Mouse (Mus musculus): Measurements from ENCODE around the gene Nubp1. TPM values are rescaled to one million over a fixed set of nuclear protein-coding genes. Genes with fewer than 3 reads are reported as not detected.

Gene Nubp1
- 37.9 and 41.6 TPM in 2 replicates for polyA plus RNA-seq (2016; fragmentation: Nextera tagmentation; extraction: Ambion mirVana)

DNA sequence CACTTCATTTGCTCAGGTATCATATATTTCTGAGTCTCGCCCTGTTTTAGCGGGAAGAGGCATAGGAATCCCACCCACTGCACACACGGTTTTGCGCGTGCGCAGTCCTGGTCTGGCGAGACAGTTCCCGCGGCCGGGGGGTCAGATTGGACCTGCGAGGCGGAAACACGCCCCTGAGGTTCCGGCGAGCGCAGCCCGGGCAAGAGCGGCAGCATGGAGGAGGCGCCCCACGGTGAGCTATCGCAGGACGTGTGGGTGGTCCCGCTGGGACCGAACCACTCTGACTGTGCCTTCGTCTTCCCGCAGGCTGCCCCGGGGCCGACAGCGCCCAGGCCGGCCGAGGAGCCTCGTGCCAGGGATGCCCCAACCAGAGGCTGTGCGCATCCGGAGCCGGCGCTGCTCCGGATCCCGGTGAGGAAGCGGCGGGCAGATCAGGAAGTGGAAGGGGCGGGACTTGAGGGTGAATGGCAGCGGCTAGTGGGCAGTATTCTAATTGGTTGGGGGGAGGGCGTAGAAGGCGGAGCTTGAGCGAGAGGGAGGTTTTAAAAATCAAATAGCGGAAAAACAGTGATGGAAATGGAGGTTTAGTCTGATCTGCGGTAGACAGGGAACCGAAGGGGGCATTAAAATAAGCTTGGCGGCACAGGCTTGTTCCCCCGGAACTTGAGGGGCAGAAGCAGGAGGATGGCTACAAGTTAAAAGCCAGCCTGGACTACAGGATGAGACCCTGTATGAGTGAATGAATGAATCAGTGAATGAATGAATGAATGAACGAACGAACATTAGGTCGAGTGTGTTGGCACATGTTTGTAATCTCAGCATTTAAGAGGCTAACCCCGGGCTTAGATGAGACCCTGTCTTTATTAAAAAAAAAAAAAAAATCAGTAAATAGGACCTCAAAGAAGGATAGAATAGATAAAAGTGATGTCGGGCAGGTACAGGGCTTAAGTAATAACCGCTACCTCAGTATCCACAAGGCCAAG is at the start of gene Nubp1:
Gene Nubp1 (plus strand): TSS at position 185 of the 983 bp plus-strand sequence.
- peaks cover 37% of the 10 kb centered on the region for H3K36me3 ChIP-seq
- H3K4me2 ChIP-seq = peak within 1 kb of the TSS; percentile 83
- peak within 1 kb of the TSS; percentile 78 for H3K27ac ChIP-seq (ENCODE audit: poor library complexity, severe bottlenecking)
- H3K9ac ChIP-seq = peak within 1 kb of the TSS; percentile 78
- WGBS = 2% methylated on average over 56 of the region's 56 CpGs
- peak within 1 kb of the TSS; percentile 69 for H3K4me3 ChIP-seq
- peaks cover 4% of the 10 kb centered on the region; the same call in 1 of the 2 replicates for H3K9me3 ChIP-seq (replicated peaks)
- H3K4me1 ChIP-seq (replicated peaks) = peaks cover 7% of the 10 kb centered on the region
- H3K27me3 ChIP-seq (replicated peaks) = 0 out of 2 replicates have a peak, but pooled peaks cover 6% of the 10 kb centered on the region
- peak; percentile 95 for ATAC-seq (ENCODE audit: insufficient number of reproducible peaks, low FRiP score)

DNA sequence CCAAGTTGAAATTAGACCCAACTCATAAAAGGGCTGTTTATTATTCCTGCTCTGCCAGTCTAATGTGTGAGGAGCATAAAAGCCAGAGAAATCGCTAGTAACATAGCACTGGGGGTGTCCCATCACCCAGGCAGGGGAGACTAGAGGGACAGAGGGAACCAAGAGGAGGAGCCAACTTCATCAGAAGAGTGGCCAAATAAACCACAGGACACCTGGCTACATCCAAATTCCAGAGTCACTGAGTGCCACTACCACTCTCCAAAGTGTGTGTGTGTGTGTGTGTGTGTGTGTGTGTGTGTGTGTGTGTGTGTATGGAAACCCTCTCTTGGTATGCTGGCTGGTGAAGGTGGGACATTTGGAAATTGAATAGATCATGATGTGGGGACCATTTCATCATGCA is 48.7 kb upstream of the Nubp1 start:
- no peak overlapping the region for H3K4me2 ChIP-seq
- H3K27ac ChIP-seq (ENCODE audit: poor library complexity, severe bottlenecking) = no peak overlapping the region
- H3K36me3 ChIP-seq = no peaks in the 10 kb centered on the region
- WGBS = 47% methylated on average over 1 of the region's 1 CpGs
- H3K4me3 ChIP-seq = no peak overlapping the region
- H3K4me1 ChIP-seq (replicated peaks) = peaks cover 9% of the 10 kb centered on the region
- no peak overlapping the region for H3K9ac ChIP-seq
- H3K9me3 ChIP-seq (replicated peaks) = no peaks in the 10 kb centered on the region
- no peak for ATAC-seq (ENCODE audit: insufficient number of reproducible peaks, low FRiP score)
- H3K27me3 ChIP-seq (replicated peaks) = peaks cover 8% of the 10 kb centered on the region; the same call in 1 of the 2 replicates

DNA sequence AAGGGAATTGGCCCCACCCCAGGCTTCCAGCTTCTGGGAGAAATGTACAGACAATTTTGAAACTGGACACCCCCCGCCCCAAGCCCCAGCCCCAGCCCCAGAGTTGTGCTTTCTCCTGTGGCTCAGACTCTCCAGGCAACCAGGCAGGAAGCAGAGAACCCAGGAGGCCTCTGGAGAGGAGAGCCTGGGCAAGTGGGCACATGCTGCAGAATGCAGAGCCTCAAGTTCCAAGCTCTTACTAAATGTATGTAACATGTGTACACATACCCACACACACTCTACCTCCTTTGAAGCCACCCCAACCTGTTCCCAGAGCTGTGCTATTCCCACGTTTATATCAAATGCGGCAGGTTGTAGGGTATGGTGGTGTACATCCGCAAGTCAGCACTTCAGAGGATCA is 46.0 kb upstream of the Nubp1 start:
- H3K27me3 ChIP-seq (replicated peaks) = no peaks in the 10 kb centered on the region
- no peak for ATAC-seq (ENCODE audit: insufficient number of reproducible peaks, low FRiP score)
- no peak overlapping the region for H3K27ac ChIP-seq (ENCODE audit: poor library complexity, severe bottlenecking)
- H3K9ac ChIP-seq = no peak overlapping the region
- H3K4me3 ChIP-seq = no peak overlapping the region
- H3K4me1 ChIP-seq (replicated peaks) = peaks cover 21% of the 10 kb centered on the region
- 74% methylated on average over 4 of the region's 4 CpGs for WGBS
- H3K9me3 ChIP-seq (replicated peaks) = no peaks in the 10 kb centered on the region
- no peak overlapping the region for H3K4me2 ChIP-seq
- no peaks in the 10 kb centered on the region for H3K36me3 ChIP-seq

DNA sequence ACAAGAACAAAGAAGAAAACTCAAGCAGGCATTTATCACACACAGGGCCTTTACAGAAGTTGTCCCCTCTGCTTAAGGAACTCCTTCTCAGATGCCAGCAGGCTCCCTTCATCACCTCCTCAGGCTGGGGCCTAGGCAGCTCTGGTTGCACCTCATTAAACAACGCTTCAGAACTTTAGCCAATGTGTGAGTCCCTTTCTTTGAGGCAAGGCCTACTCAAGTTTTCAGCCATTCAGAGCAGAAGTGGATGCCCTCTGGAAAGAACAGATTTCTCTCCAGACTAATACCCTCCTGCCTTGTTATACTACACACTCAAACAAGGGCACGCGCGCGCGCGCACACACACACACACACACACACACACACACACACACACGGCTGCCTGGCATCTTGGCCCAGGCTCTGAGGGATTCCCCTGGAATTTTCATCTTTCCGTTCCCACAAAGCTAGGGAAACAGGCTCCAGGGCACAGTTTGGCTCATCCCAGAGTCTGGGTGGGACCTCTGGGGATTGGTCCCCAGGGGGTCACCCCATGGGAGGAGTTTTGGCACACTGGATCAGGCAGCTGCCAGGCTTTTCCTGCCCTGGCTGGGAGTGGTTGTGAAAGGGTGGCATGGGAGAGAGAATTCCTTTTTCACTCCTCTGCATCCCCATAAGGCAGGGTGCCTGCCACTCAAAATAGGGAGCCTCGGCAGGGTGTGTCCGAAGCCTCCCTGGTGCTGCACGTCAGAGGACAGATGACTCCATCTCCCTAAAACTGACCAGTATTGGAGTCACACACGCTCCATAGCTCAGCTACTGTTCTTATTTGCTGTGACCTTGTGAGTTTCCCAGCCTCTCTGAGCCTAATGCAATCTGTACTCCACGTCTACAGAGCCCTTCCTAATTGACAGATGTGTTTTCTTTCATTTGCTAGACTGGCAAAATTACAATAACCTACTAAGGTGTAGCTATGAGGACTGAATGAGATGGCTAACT is 45.2 kb upstream of the Nubp1 start:
- WGBS = 75% methylated on average over 14 of the region's 14 CpGs
- Histone ChIP-seq H3K36me3 (no peaks in the 10 kb centered on the region), H3K4me2 (no peak overlapping the region), H3K4me3 (no peak overlapping the region), H3K27ac (ENCODE audit: poor library complexity, severe bottlenecking) (no peak overlapping the region), H3K9me3 (replicated peaks) (no peaks in the 10 kb centered on the region), H3K27me3 (replicated peaks) (no peaks in the 10 kb centered on the region), H3K9ac (no peak overlapping the region), H3K4me1 (replicated peaks) (peaks cover 21% of the 10 kb centered on the region)
- ATAC-seq (ENCODE audit: insufficient number of reproducible peaks, low FRiP score) = no peak

DNA sequence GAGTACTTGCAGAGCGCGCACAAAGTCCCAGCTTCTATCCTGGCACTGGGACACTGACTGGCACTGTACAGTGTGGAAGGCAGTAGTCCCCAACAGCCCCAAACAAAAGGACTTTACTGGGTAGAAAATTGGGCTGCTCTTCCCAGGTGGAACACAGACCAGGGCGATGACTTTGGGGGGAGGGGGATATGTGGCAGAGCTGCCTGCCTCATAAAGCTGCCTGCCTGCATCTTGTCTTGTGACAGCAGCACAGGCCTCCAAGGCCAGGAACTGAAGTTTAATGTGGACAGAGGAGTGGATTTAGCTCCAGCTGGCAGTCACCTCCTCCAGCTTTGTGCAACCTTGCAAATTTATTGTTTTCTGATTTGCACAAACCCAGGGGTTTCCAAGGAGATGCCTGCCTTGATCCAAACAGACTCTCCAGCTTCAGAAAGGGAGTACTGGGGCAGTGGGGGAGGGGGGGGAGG is 42.2 kb upstream of the Nubp1 start:
- Histone ChIP-seq H3K27ac (ENCODE audit: poor library complexity, severe bottlenecking) (0 out of 2 replicates have a peak overlapping the region, but pooled peaks have one; percentile 6), H3K4me3 (no peak overlapping the region), H3K9me3 (replicated peaks) (no peaks in the 10 kb centered on the region), H3K36me3 (no peaks in the 10 kb centered on the region), H3K9ac (no peak overlapping the region), H3K4me2 (no peak overlapping the region), H3K4me1 (replicated peaks) (peaks cover 24% of the 10 kb centered on the region), H3K27me3 (replicated peaks) (no peaks in the 10 kb centered on the region)
- ATAC-seq (ENCODE audit: insufficient number of reproducible peaks, low FRiP score) = no peak
- 52% methylated on average over 3 of the region's 3 CpGs for WGBS

DNA sequence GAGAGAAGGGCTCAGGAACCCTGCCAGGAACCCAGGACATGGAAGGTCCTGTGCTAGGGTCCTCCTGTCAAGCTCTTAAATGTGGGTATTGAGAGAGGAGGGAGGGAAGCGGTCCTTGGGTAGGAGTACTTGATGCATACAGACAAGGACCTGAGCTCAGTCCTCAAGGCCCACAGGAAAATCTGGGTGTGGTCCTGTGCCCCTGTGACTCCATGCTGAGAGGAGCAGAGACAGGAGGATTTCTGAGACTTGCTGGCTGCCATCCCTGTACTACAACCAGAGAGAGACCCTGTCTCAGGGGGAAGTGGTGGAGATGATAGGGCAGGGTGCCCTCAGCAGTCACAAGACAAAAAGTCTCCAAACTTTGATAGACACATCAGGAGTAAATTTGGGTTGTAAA is 41.8 kb upstream of the Nubp1 start:
- no peak overlapping the region for H3K4me2 ChIP-seq
- H3K27ac ChIP-seq (ENCODE audit: poor library complexity, severe bottlenecking) = 0 out of 2 replicates have a peak overlapping the region, but pooled peaks have one; percentile 6
- H3K4me1 ChIP-seq (replicated peaks) = peaks cover 26% of the 10 kb centered on the region
- ATAC-seq (ENCODE audit: insufficient number of reproducible peaks, low FRiP score) = no peak
- H3K4me3 ChIP-seq = no peak overlapping the region
- 94% methylated on average over 1 of the region's 1 CpGs for WGBS
- H3K9ac ChIP-seq = no peak overlapping the region
- no peaks in the 10 kb centered on the region for H3K9me3 ChIP-seq (replicated peaks)
- H3K36me3 ChIP-seq = no peaks in the 10 kb centered on the region
- no peaks in the 10 kb centered on the region for H3K27me3 ChIP-seq (replicated peaks)

DNA sequence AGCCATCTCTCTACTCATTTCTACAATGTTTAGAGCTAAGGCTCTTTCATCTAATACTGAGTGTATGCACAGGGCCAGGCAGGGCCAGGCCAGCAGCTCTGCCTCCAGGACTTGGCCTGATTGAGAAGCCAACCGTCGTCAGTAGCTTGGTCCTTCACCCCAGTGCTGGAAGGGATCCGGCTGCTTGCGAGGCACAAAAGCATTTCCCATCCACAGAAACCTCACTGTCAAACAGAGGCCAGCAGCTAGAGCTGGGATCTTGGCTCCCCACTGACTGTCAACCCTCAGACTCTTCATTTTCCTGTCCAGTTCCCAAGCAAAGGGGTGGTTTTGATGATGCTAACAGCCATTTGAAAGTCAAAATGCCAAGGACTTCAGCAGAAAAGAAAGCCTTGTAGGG is 39.4 kb upstream of the Nubp1 start:
- H3K27me3 ChIP-seq (replicated peaks) = no peaks in the 10 kb centered on the region
- ATAC-seq (ENCODE audit: insufficient number of reproducible peaks, low FRiP score) = no peak
- H3K4me1 ChIP-seq (replicated peaks) = peaks cover 23% of the 10 kb centered on the region
- 71% methylated on average over 4 of the region's 4 CpGs for WGBS
- H3K9me3 ChIP-seq (replicated peaks) = no peaks in the 10 kb centered on the region
- no peak overlapping the region for H3K4me3 ChIP-seq
- H3K9ac ChIP-seq = no peak overlapping the region
- H3K36me3 ChIP-seq = no peaks in the 10 kb centered on the region
- no peak overlapping the region for H3K4me2 ChIP-seq
- H3K27ac ChIP-seq (ENCODE audit: poor library complexity, severe bottlenecking) = no peak overlapping the region

DNA sequence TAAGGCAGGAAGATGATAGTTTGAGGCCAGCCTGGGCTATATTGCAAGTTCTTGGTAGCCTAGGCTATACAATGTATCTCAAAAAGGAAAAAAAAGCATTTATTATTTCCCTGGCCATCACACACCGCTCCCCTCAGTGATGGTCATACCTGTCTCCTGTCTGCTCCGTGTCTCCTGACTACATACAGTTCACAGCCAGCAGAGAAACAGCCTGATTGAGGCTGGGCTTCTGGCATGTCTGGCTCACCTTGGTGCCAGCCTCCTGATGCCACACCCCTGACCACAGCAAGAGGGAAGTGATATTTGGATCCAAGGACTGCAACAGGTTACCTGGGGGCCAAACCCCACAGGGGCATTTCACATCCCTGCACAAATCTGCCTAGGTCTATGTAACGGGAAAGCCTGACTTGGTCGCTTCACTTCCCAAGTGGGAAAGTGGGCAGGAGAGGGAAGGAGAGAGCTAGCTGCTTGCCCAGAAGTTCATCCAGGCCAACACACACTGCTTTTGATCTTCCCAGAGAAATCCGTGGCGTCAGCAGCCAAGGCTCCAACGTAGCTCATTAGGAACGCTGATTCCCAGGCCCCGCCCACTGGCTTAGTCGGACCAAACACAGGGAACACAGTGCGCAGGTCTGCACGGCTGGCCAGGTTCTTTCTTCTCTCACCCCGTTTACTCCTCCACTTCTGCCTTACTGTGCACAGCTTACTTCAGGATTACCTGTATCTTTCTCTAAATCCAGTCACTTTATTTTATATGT is 37.3 kb upstream of the Nubp1 start:
- Histone ChIP-seq H3K4me1 (replicated peaks) (peaks cover 17% of the 10 kb centered on the region), H3K27me3 (replicated peaks) (0 out of 2 replicates have a peak, but pooled peaks cover 4% of the 10 kb centered on the region), H3K9me3 (replicated peaks) (no peaks in the 10 kb centered on the region), H3K4me3 (peak overlapping the region; percentile 23; the same call in 1 of the 2 replicates), H3K9ac (peak overlapping the region; percentile 49; the same call in 1 of the 2 replicates), H3K36me3 (no peaks in the 10 kb centered on the region), H3K4me2 (peak overlapping the region; percentile 63), H3K27ac (ENCODE audit: poor library complexity, severe bottlenecking) (no peak overlapping the region)
- 29% methylated on average over 13 of the region's 13 CpGs for WGBS
- peak; percentile 71; the same call in 1 of the 2 replicates for ATAC-seq (ENCODE audit: insufficient number of reproducible peaks, low FRiP score)

DNA sequence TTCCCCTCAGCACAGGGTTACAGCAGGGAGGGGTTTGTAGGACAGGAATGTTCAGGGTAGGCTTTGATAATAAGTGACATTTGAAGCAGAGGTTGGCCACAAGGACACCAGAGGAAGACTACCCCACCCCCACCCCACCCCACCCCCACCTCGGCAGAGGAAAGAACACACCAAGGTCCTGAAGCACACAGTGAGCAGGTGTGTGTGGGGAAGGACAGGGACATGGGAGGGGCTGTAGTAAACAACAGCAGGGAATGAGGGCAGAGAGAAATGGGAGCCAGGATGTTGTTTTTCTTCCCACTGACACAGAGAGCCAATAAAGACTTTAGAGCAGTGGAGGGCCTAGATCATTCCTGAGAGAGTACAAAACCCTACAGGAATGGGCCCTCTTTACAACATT is 34.5 kb upstream of the Nubp1 start:
- Histone ChIP-seq H3K9me3 (replicated peaks) (no peaks in the 10 kb centered on the region), H3K9ac (no peak overlapping the region), H3K27me3 (replicated peaks) (0 out of 2 replicates have a peak, but pooled peaks cover 4% of the 10 kb centered on the region), H3K36me3 (no peaks in the 10 kb centered on the region), H3K4me3 (no peak overlapping the region), H3K27ac (ENCODE audit: poor library complexity, severe bottlenecking) (no peak overlapping the region), H3K4me1 (replicated peaks) (peaks cover 10% of the 10 kb centered on the region; the same call in 1 of the 2 replicates), H3K4me2 (no peak overlapping the region)
- WGBS = 30% methylated on average over 1 of the region's 1 CpGs
- no peak for ATAC-seq (ENCODE audit: insufficient number of reproducible peaks, low FRiP score)

DNA sequence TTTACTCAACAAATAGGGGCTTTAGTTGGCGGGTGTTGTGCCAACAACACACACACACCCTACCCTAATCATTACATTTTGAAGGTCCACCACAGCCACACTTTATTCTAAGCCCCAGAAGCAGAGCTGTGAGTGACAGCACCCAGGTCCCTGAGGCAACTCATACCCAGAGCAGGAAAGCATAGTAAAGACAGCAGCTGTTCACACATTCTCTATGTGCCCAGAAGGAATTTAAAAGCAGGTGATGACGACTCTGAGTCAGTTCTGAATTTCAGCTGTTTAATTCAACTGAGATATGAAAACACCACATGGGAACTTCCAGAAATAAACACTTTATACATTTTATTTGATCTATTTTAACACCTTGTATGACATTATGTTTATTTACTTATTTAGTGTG is 32.2 kb upstream of the Nubp1 start:
- Histone ChIP-seq H3K4me3 (no peak overlapping the region), H3K9me3 (replicated peaks) (no peaks in the 10 kb centered on the region), H3K9ac (no peak overlapping the region), H3K4me1 (replicated peaks) (peaks cover 7% of the 10 kb centered on the region), H3K27me3 (replicated peaks) (0 out of 2 replicates have a peak, but pooled peaks cover 4% of the 10 kb centered on the region), H3K36me3 (no peaks in the 10 kb centered on the region), H3K4me2 (no peak overlapping the region), H3K27ac (ENCODE audit: poor library complexity, severe bottlenecking) (no peak overlapping the region)
- 60% methylated on average over 2 of the region's 2 CpGs for WGBS
- no peak for ATAC-seq (ENCODE audit: insufficient number of reproducible peaks, low FRiP score)
